Mouse (Mus musculus): Measurements from ENCODE around the gene Shb.
A peak's percentile ranks its signal among the peaks of the same experiment; 100 is the strongest.

Shb gene

GRCm38 (mm10) chr4:45532375-45532774, at the start of gene Shb:
Gene Shb, minus strand, starts transcription at chr4:45532470.
- DNase-seq (ENCODE audit: low spot score): no peak

- no peak for DNase-seq (ENCODE audit: low spot score)
These were observed 48.8 kb upstream of the Shb start for GRCm38 (mm10) chr4:45581095-45581494.

- DNase-seq (ENCODE audit: low spot score): no peak
These were observed 46.5 kb upstream of the Shb start for GRCm38 (mm10) chr4:45578554-45579370.

- DNase-seq (ENCODE audit: low spot score): no peak
These were observed 45.4 kb upstream of the Shb start for GRCm38 (mm10) chr4:45577631-45578030.

- DNase-seq (ENCODE audit: low spot score): no peak
These were observed 42.4 kb upstream of the Shb start for GRCm38 (mm10) chr4:45574614-45575169.

- peak; percentile 10 for DNase-seq (ENCODE audit: low spot score)
These were observed 37.3 kb upstream of the Shb start for GRCm38 (mm10) chr4:45569521-45569920.

- no peak for DNase-seq (ENCODE audit: low spot score)
These were observed 25.9 kb upstream of the Shb start for GRCm38 (mm10) chr4:45558211-45558610.

- no peak for DNase-seq (ENCODE audit: low spot score)
These were observed 20.3 kb upstream of the Shb start for GRCm38 (mm10) chr4:45552571-45552970.

- no peak for DNase-seq (ENCODE audit: low spot score)
These were observed 18.7 kb upstream of the Shb start for GRCm38 (mm10) chr4:45550970-45551369.

GRCm38 (mm10) chr4:45549514-45549913, 17.2 kb upstream of the Shb start:
- DNase-seq (ENCODE audit: low spot score): no peak

- DNase-seq (ENCODE audit: low spot score): no peak
These were observed 13.6 kb upstream of the Shb start for GRCm38 (mm10) chr4:45545851-45546250.

GRCm38 (mm10) chr4:45543481-45544051, 11.3 kb upstream of the Shb start:
- no peak for DNase-seq (ENCODE audit: low spot score)

GRCm38 (mm10) chr4:45540151-45540933, 8.1 kb upstream of the Shb start:
- no peak for DNase-seq (ENCODE audit: low spot score)

- no peak for DNase-seq (ENCODE audit: low spot score)
These were observed 6.9 kb upstream of the Shb start for GRCm38 (mm10) chr4:45539187-45539586.

GRCm38 (mm10) chr4:45533436-45533940, 1.2 kb upstream of the Shb start:
- no peak for DNase-seq (ENCODE audit: low spot score)

GRCm38 (mm10) chr4:45530662-45531542, 1.4 kb downstream of the Shb start:
- peak; percentile 87 for DNase-seq (ENCODE audit: low spot score)

GRCm38 (mm10) chr4:45529986-45530597, 2.2 kb downstream of the Shb start:
- DNase-seq (ENCODE audit: low spot score): peak; percentile 21

- DNase-seq (ENCODE audit: low spot score): no peak
These were observed 2.9 kb downstream of the Shb start for GRCm38 (mm10) chr4:45529201-45529985.

- DNase-seq (ENCODE audit: low spot score): no peak
These were observed 3.7 kb downstream of the Shb start for GRCm38 (mm10) chr4:45528355-45529198.

All from layer of hippocampus, adult 11-12 months (tissue).